Mouse (Mus musculus): ENCODE data around the gene Gm17268.

The Gm17268 gene

DNA sequence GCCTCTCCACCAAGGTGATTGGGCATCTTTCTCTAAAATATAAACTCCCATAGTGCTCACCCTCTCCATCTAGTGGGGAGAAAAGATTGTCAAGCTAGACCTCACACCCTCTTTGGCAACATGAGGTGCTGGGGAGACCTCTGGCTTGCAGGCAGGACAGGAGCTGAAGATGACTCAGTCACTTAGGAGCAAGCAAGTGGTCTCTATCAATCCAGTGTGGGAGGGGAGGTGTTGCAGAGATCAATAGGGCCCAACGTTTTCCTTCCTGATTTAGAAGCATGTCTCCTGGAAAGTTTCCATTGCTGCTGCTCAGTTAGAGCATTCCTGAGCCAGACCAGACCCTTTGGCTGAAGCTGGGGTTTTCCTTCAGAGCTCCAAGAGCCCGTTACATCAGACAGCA lies at the start of gene Gm17268:
Gm17268 (minus strand) TSS at position 28 of the 400 bp plus-strand sequence.
- DNase-seq: no peak

DNA sequence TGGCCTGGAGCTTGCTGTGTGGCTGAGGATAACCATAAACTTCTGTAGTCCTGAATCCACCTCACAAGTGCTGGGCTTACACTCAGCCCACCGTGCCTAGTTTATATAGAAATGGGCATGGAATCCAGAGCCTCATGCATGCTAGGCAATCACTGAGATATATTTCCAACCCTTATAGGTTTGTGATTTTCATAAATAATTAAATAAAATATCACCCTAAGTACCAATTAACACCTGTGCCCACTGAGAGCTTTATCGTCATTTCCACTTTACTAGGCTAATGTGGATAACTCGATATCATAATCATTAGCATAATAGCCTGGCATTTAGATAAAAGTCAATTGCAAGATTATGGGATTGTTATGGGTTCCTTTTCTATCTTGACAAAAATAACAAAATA lies 46.0 kb upstream of the Gm17268 start:
- no peak for DNase-seq

DNA sequence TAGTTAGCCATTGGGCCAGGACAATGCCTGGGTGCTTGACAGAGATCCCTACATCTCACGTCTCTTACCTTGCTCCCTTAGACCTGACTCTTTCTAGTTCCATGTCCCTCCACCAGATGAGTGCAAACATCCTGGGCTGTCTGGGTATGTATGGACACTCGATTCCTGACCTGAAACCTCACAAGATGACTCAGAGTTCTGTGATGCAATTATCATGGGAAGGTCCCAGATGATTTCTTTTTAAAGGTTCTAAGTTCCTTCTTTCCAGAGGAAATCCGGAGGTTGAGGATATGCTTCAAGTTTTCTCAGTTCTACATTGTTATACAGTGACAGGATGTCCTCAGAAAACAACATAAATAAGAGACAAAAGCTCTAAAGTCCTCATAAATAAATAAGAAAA lies 42.5 kb upstream of the Gm17268 start:
- DNase-seq: no peak

DNA sequence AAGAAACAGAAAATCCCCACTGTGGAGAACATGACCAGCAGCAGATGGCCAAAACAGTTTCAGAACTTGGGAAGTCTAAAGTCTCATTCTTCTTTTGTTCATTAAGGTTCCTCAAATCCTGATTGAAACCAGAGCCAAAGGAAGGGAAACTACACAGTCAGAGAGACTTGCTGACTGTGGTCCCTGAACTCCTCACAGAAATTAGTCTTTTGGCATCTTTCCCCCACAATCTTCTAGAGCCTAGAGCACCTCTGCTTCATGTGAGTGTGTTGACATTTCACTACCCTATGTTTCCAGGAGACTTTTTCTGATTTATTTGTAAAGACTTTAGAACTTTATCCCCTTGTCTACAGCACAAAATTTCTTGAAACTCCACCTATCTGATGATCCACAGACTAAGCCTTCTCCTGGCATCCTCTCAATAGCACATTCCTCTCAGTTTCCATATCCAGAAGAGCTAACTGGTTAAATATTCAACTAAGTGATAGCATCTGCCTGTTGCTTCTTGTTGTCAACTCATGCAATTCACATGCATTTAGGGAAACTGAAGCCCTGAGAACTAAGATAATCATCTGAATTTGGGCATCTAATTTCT lies 39.9 kb upstream of the Gm17268 start:
- DNase-seq: no peak

DNA sequence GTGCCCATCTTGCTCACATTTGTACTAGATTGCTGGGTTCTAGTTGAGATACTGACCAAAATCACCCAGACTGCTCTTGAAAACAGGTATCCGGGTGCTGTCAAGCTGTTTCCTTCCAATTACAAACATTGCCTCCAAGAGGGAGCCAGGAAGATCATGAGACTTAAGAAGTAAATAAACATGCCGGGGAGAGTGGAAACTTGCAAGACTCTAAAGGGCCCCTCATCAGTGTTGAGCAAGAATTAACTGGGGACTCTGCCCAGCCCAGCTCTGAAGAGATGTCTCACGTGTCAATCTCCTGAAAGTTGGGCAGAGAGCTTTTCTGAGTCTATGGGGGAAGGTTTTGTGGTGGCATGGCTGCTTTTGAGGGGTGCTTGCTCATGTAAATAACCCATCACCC lies 38.7 kb upstream of the Gm17268 start:
- DNase-seq: no peak

DNA sequence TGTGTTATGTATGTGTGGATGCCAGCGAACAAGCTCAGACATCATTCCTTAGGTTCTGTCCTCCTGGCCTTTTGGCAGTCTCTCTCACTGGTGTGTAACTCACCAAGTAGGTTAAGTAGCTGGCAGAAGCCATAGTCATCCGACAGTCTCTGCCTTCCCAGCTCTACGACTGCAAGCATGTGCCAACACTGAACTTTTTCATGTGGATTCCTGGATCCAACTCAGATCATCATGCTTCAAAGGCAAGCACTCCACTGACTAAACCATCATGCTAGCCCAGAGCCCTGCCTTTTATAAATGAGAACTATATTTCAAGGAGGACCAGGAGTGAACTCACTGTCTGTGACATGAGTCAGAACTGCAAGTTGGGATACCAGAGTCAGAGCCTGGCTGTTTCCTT lies 35.3 kb upstream of the Gm17268 start:
- DNase-seq: no peak

DNA sequence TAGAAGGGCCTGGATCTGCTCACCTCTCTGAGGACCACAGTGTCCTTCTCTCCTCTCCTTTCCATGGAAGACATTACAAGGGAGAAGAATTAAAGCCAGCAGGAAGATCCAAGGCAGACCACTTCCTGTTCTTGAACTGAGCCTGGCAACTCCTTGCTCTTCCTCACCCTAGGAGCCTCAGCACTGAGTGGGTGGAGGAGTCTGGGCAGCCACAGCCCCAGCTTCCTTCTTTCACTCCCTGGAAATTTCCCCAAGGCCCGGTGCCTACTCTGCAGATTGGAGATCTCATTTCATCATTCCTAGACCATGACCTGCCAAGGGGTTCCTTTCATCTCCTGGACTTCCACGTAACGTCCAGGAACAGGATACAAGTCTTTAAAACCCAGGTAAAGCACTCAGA lies 34.6 kb upstream of the Gm17268 start:
- DNase-seq: no peak

DNA sequence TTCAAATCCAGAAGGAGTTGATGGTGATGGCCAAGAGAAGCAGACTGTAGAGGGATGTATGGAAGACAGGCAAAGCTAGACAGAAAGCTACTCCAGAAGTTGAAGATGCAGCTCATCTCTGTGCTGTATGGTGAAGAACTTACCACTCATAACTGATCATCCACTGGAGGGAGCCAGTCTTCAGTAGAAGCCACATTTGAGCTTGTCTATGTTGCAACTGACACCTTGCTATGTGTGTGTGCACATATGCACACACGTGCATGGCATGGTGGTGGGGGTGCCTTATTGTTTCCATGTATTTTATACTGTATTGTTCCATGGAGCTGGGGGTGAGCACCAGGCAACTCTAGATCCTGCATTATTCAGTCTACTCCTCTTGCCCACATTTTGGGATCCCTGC lies 34.0 kb upstream of the Gm17268 start:
- DNase-seq: no peak

DNA sequence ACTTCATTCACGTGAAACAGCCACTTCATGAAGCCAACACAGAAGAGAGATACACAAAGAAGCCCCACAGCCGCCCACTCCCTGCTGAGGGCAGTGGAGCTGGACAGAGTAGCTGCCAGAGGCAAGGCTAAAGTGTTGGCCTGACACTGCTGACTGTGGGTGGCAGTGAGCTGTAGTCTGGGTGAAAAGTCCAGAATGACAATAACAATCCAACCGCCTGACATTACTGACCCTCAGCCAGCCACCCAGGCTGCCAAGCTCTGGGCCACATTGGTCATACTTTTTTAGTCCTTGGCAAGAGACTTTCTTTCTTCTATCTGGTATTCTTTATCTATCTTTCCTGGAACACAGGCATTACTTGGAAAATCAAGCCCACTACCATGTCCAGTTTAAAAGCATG lies 32.7 kb upstream of the Gm17268 start:
- DNase-seq: no peak

DNA sequence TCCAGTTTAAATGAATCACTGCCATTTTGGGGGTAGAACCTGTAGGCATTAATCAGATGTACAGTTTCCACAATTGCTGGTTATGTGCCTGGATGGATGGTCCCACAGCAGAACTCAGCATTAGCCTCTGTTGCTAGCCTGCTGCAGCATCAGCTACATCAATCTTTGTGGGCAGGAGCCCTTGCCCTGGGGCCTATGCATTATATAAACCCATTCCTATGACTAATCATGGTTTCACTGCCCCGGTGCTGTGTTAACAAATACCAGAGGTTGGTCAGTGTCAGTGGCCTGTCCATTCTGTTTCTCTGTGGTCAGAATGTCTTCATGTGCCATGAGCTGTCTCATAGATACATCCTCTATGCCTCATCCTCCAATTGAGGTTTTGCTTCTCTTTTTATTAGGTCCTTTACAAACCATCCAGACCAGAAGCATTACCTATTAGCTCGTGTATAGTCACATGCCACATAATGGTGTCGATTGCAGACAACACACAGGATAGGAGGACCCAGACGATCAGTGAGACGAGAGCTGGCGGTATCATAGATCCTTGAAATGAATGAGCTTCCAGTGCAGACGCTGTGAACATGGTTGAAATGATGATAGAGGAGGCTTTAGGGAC lies 28.7 kb upstream of the Gm17268 start:
- DNase-seq: no peak

DNA sequence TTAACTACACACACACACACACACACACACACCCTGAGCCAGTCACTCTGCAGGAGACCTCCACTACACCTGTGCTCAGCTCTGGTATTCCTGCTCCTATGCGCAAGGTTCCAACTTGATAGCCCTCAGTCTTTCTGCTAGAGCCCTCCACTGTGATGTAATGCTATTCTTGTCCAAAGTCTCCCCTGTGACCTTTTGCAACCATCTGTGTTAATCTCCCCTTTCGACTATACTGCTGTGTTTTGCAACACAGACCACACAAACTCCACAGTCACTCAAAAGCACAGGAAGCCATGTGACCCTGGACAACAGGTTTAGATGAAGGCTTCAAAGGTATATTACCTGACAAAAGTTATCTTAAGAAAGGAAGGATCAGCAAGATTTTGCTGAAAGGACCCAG lies 25.1 kb upstream of the Gm17268 start:
- DNase-seq: no peak

DNA sequence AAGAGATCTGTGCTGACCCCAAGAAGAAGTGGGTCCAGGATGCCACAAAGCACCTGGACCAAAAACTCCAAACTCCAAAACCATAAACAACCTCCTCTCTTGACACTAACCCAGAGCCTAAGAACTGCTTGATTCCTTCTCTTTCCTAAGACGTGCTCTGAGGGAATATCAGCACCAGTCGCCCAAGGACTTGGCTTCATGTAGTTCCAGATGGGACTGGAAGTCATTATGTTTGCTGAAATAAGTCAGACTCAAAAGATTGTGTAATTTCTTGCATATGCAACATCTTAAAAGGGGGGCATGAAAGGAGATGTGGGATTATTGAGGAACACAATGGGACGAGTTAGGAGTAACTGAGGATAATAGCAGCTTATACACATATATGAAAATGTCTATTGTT lies 23.9 kb upstream of the Gm17268 start:
- DNase-seq: no peak

DNA sequence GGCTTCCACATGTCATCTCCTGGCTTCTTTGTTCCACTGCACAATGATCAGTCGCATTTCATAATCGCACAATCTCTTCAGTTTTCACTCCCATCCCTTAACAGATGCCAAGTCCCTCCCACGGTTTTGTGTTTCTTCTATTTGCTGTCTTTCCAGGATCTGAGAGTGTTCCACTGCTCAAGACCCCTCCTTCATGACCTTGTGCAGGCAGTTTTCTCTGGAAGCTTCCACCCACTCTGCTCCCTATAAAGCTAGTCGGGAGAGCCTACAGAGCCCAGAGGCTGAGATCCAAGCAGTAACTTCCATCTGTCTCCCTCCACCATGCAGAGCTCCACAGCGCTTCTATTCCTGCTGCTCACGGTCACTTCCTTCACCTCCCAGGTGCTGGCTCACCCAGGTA lies 19.3 kb upstream of the Gm17268 start, which contains the start of gene Ccl11:
Ccl11 (plus strand) TSS at position 178 of the 400 bp plus-strand sequence.
- DNase-seq: no peak

DNA sequence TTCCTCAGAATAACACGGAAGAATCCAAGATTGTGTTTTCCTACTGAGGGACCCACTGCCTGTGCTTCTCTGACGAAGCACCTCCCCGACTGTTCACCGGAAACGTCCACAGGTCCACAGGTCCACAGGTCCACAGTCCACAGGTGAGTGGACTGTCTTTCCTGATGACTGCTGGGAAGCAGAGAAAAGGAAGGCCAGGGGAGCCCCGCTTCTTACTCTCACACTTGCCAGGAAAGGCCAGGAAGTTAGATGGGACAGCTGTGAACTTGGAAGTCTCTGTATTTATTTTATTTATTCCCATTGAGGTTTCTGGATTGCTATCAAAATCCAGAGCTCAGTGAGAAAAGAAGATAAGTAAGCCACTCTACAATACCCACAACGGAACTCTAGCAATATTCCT lies 15.5 kb upstream of the Gm17268 start:
- DNase-seq: no peak

DNA sequence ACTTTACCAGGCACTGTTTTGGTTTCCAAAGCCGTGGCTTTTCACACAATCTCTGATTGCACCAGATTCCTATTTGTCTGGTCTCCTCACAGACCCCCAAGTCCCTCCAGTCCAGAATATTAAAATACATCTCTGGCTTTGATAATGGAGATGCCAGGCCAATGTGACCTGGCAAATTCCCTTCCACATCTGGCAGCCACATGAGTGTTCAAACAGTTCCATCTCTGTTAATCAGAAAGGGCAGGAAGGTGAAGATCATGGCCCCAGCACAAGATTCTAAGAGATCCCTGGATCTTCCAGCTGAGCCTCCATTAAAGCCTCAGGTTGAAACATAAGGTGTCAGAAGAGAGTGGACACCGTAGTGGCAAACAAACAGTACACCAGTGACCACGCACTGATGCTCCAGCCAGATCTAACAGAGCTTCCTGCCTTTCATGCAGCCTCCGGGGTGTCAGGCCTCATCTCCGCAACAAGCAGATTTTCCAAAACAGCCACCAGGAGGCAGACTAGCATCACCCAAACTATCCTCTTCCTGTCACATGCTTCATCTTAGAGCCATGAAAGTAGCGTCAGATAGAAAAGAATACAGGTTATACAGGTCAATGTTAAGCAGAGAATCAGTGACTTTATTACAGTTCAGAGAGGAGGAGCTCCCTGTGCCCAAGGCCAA lies 9.5 kb upstream of the Gm17268 start:
- no peak for DNase-seq

DNA sequence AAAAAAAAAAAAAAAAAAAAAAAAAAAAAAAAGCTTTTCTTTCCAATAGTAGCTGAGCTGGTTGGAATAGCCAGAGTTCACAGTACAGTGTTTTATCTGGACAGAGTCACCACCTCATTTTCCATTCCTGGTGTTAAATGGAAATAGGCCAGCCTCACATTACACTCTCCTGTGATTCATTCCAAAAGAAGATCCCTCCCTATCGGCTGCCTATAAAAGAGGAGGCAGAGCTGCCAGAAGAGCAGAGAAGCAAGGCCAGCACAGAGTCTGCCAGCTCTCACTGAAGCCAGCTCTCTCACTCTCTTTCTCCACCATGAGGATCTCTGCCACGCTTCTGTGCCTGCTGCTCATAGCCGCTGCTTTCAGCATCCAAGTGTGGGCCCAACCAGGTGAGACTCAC lies 7.1 kb upstream of the Gm17268 start, which contains the start of gene Ccl7:
Ccl7 (plus strand) TSS at position 242 of the 400 bp plus-strand sequence.
- no peak for DNase-seq

DNA sequence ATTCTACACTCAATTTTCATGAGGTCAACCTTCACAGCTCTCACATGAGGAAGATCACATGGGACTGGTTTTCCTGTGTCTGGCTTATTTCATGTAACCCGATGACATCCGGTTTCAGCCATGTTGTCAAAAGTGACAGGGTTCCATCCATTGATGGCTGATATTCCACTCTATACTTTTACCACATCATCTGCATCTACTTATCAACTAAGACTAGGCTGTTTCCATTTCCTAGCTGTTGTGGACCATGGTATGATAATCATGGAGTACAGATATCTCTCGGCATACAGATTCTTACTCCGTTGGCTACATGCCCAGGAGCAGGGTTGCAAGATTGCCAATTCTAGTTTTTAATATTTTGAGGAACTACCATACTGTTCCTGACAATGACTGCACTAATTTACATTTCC lies 3.3 kb upstream of the Gm17268 start:
- no peak for DNase-seq

DNA sequence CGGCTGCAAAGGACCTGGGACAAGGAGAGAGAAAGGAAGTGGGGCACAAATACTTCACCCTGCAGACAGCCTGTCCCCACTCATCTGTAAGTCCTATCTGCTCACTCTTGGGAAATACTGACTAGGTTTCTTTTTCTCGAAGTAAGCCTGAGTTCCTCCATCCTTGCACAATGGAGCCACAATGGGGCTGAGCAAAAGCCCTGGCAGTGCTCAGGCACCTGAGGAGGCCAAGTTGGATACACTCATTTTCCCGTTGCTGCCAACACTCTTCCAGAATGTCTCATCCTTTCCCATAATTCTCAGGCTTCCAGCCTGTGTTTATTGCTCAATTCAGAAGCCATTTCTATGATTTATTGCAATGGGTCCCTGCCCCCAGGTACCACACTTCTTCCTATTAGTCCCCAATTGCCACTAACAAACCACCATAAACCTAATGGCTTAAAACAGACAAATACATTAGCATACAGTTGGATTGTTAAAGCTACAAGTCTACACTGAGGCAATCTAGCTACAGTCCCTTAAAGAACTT lies 834 bp upstream of the Gm17268 start:
- DNase-seq: no peak

DNA sequence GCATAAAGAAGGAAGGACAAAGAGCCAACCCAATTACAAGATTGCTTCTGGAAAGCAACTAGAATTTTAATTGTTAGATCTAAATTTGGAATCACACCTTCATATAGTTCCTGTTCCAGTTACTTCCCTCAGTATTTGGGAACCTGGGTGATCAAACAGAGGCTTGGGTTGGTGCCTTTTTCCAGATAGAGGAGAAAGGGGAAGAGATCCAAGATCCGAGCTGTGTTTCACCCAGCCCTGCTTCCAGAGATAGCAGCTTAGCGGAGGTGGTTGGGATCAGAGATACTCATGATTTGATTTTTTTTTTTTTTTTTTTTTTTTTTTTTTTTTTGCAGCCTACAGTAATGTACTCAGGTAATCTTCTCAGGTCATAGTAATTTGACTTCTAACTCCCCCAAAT lies 2.5 kb downstream of the Gm17268 start:
- no peak for DNase-seq

DNA sequence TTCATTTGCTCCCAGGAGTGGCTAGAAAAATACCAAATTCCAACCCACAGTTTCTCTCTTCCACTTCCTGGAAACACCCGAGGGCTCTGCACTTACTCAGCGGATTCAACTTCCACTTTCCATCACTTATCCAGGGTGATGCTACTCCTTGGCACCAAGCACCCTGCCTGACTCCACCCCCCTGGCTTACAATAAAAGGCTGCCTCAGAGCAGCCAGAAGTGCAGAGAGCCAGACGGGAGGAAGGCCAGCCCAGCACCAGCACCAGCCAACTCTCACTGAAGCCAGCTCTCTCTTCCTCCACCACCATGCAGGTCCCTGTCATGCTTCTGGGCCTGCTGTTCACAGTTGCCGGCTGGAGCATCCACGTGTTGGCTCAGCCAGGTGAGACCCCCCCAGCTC lies 3.0 kb downstream of the Gm17268 start, which contains the start of gene Ccl2:
Ccl2 (plus strand) TSS at position 216 of the 400 bp plus-strand sequence.
- DNase-seq: peak; percentile 9

DNA sequence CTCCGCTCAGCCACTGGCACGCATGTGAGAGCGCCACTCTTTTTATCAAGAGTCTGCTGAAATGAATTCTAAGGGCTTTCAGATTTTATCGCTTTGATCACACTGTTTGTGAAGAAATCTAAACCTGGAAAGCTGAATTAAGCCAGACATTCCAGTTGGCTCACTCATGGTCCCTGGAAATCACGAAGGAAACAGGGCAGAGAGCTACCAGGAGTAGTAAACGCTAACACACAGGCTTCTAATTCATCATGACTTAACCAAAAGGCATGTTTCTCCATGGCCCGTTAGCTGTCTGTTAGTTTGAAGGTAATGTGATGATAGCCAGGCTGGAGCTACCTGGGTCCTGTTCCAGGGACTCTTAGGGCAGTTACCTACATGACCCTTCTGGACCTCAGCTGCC lies 3.9 kb downstream of the Gm17268 start:
- DNase-seq: no peak

DNA sequence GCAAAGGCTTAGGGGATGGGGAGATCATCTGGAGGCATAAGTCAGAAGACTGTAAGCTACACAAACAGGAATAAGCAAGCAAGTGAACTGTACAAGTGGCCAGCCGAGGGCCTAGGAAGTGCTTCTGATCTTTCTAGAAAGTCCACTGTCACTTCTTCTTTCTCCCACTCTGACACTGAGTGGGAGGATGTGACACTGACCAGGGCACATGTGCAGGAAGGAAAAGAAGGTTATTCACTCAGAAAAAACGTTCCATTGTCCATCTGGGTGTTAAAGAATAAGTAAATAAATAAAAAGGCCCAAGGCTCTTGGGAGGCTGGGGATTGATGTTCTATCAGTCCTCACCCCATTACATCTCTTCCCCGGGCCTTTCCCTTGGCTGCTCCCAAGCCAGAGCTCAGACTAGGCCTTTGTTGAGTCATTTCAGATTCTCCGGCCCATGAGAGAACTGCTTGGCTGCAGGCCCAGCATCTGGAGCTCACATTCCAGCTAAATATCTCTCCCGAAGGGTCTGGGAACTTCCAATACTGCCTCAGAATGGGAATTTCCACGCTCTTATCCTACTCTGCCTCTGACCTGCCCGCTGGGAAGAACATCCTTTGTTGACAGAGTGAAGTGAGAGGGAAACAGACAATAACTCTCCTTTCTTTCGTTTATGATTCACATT lies 5.6 kb downstream of the Gm17268 start:
- DNase-seq: no peak

DNA sequence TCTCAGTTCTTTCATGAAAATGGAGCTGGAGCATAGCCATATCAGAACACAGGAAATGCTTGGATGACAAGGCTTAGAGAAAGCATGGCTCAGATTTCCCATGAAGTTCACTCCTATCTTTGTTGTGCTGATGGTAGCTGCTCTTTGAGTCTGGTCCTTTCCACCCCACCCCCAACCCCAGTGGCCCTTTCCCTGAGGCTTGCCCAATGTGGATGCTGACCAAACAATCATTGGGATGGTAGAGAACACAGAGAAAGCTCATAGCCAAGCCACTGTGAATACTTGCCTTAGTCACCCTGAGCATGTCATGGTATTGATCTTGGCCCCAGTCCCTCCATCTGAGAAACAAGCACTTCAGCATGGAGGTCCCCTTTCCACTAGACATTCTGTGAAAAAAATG lies 6.2 kb downstream of the Gm17268 start:
- DNase-seq: no peak

DNA sequence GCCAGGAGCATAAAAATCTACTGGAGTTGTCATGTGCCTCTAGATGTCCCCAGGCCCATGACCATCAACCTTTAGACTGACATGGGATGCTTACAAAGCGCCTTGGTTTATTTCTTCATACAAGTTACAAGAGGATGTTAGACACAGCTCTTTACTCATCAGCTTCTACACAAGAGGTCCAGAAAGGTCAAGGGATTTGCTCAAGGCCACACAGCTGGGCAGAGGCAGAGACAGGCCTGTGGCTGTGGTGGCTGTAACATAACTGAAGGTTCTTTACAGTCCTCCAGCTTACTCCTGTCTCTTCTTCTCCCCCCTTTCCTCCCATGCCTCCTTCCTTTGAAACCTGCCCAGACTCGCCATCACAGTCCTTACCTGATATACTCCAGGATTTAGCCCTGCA lies 8.2 kb downstream of the Gm17268 start:
- no peak for DNase-seq

Measured in cerebellum, adult 8-10 months (tissue).